Mouse (Mus musculus) cerebellum, adult 11-12 months (tissue): ENCODE data around the gene Bace1.

Experiments
- DNase-seq: peaks from one replicate; pipeline ENCODE4 v3.0.0; 2022

The Bace1 gene

DNA sequence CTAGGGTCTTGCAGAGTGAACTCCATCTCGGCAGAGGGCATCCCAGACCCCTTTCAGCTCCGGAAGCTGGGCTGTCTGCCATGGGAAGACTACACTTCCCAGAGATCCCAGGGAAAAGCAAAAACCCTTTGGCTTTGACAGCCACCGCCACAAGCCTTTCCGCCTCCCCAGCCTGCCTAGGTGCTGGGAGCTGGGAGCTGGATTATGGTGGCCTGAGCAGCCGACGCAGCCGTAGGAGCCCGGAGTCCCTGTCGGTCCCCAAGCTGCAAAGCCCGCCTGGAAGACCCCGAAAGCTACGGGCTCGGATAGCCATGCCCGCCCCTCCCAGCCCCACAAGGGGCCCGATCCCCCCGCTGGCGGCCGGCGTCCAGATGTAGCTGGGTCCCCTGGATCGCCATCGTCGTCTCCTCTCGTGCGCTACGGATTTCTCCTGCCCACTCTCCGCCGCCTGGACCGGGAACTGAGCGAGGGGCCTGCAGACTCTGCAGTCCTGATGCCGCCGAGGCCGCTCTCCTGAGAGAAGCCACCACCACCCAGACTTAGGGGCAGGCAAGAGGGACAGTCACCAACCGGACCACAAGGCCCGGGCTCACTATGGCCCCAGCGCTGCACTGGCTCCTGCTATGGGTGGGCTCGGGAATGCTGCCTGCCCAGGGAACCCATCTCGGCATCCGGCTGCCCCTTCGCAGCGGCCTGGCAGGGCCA, at the start of gene Bace1:
Gene Bace1, plus strand, starts transcription at position 147 of the 705 bp plus-strand sequence.
- DNase-seq, result peak; percentile 88

DNA sequence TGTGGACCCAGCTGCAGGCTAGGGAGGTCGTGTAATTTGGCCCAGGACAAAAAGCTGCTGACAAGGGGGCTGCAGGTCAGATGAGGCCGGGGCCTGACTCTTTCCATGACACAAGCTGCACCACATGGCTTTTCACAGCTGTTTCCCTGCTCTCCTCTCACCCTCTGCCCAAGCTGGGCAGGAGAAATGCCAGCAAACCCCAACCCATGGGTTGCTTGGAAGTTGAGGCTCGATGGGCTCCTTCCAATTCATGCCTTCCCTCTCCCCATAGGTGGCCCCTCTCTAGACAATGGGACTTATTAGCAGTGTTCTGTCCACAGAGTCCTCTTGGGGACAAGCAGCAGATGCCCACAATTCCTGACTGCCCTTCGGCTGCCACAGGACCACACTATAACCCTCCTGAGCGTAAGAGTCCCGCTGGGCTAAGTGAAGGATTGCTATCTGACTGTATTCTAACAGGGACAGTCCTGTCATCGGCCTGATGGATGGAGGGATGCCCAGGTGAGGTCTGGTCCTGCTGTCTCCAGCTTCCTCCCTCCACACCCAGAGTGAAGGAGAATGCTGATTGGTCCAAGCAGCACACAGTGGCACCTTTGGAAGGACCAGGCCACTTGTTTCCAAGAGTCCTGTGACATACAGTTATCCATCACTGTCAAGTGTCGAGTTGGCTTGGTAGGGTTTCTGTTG, 46.8 kb upstream of the Bace1 start:
- DNase-seq, result no peak

DNA sequence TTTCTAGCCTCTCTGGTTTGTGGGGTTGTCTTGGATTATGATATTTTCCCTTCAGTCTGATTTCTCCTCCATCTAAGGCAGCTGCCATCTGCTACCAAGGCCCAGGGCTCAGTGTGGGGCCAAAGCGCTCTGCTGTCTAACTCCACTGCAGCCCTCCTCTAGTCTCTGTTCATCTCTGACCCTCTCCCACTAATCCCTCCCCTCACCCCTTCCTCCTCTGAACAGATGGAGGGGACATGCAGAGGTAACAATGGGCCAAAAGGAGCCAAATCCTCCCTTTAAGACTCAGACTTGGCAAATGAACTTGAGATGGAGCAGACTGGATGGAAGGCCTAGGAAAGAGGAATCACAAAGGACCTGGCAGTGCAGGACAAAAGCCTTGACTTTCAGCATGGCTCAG, 46.1 kb upstream of the Bace1 start:
- DNase-seq, result no peak

DNA sequence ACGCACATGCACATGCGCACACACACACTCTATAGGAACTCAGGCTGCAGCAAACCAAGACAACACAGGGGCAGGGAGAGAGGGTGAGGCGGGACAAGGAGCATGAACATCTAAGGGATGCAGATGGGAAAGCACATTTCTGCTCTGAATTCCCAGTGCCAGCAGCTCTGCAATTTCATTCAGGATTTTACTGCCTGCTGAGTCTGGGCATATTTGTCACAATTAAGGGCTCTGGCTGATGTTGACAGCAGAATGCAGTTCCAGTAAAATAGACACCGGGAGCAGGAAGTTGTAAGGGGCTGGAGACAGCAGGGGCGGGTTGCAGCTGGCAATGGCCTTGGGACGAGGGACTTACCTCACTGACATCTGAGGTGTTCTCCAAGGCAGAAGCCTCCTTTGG, 44.7 kb upstream of the Bace1 start:
- no peak for DNase-seq

DNA sequence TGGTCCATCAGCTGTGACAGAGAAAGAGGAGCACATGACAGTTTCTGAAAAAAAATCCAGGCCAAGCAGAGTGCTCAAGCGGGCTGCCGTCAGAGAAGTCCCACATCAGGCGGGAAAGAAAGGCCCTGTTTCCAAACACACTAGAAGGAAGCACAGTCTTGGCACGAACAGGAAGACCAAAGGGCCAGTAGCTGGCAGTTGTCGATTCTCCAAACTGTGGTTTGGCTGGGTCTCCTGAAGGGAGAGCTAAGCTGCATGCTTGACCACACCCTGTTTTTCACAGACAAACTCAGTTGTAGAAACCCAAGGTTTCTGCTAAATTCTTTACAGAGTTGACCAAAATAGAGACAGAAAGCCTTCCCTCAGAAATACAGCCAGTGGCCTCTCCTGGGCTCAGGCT, 42.7 kb upstream of the Bace1 start:
- DNase-seq, result no peak

DNA sequence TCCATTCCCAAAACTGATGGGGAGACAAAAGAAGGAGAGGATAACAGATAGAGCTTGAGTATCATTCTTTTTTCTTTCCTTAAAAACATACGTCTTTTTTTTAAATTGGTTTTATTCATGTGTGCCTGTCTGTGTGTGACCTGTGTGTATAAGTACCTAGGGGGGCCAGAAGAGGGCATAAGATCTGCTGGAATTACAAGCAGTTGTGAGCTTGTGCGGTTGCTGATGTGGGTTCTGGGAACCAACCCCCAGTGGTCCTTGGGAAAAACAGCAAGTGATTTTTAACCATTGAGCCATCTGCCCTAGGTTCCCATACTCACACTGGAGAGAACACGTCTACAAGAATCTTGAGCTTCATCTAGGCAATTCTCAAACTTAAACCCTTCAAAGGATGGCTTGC, 41.1 kb upstream of the Bace1 start:
- DNase-seq, result no peak

DNA sequence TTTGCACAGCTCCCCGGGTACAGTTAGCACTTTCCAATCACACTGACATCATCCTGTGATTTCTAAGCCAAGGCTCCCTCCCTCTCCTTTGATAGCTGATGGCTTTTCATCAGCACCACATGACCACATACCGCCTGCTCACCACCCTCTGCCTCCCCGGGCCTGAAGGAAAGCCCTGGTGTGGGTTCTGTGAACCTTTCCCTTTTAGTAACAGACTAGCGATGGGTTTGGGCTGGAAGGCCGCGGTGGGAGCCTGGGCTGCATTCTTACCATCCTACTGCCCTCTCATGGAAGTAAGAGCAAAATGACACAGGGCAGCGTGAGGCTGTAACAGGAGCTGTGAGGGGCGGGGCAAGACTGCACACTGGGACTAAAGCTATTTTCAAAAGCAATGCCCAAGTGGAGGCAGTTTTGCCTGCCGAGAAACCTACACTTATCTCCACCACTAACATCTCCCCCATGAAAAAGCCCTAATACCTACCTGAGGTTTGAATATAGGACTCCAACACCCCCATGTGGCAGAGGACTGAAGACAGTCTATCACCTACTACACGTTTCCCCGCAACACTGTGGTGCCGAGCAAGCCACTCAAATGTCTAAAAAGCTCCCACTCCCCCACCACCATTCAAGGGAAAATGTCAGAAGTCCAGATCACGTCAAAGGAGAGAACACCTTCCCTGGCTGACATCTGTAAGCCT, 39.8 kb upstream of the Bace1 start:
- no peak for DNase-seq

DNA sequence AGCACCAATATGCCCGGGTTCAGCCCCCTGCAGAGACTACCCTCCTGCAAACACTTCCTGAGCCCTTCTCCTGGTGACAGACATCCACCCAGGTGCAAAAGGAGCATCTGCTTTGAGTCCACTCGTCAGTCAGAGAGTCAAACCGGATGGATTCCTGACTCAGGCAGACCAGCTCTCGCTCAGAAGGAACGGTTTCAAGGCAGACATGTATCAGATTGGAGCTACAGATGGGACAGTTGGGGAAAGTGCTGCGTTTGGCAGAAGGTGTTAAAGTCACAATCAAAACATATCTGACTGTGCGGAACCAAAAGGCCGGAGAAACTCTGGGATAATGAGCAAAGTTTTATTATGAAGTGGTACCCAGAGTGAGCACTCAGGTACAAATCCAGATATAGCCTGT, 39.0 kb upstream of the Bace1 start:
- no peak for DNase-seq

DNA sequence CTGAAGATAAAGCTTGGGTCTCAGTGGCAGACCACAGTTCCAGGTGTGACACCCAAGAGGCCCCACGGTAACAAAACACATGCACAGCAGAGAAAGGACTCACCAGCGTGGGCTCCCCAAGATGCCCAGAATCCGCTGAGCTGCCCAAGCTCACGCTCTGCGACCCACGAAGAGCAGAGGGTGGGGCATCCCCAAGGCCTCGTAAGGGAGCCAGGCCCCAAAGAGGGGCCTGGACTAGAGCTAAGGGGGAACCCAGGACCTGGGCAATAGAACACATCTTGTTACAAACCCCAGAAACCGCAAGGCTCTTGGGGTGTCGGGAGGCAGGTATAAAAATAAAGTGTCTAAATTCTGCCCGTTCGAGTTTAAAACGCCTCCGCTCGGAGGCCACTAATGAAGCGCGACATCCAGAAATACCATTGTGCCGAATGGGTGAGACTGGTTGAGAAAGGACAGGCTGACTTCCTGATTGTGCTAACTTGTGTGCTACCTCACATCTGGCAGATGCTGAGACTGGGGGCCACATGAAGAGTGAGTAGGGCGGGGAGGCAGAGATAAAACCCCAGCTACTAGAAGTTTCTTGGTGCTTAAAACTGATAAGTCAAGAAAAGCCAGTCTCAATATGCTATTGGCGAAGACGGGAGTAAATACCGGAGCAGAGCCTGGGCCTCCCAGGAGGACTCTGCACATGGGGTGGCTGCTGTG, 35.2 kb upstream of the Bace1 start:
- DNase-seq, result no peak

DNA sequence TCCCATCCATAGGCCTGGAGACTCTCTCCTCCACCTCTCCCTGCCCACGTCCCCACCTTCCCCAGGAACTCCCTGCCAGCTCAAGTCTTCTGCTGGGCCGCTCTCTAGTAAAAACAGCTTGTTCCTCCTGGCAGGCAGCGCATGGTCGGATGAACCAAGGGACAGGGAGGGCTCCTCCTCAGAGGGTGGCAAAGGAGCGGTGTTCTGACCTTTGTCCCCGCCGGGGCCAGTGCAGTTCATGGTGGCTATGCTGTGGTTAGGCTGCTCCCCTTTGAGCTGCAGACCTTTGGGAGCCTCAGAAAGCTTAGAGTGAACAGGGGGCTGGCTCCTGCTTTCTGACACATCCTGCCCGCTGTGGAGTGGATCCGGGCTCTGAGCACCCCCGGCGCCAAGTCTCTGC, 31.5 kb upstream of the Bace1 start:
- no peak for DNase-seq

DNA sequence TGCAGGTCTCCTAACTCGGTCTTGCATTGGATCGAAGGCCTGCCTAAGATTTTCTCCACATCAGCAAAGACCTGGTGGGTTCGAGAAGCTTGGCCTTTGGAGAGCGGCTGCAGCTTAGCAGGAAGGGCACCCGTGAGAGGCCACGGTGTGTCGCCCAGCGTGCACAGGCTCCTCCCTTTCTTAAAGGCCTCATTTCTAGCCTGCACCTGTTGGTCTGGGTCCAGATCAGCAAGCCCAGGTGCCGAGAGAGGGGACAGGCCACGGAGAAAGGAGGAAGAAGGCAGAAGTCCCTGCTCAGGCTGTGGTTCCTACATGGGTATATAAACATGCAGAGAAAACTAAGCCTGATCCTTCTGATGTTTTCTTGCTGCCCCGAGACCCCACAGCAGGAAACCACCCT, 31.0 kb upstream of the Bace1 start:
- DNase-seq, result no peak

DNA sequence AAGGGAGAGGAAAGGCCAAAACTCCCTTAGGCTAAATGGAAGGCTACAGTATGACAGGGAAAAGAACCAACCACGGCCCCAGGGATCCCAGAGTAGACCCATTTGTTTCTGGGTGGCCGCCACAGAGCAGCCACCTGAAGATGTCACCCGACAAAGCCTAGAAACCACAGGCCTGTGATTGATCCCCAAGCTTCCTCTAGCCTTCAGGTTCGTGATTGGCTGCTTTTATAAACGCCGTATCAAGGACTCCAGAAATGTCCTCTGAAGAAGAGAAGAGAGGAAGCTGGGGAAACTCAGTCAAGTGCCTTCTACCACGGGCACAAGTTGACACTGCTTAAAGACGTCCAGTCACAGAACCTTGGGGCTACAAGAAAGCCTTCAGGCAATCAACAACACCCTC, 30.6 kb upstream of the Bace1 start:
- DNase-seq, result no peak

DNA sequence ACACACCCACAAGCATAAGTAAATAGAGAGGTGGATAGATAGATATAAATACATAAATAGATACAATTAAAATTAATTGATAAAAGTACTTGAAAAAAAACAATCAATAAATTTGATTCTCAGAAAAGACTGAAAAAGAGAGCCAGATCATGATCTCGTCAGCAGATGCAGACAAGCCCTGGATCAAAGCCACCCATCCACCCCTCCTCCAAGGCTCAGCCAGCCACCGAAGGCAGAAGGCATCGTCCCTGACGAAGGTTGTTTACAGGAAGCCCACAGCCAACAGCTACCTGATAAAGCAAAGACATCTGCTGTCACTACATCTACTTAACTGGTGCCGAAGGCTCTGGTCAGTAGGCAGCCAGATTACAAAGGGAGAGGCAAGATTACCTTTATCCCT, 26.4 kb upstream of the Bace1 start:
- DNase-seq, result no peak

DNA sequence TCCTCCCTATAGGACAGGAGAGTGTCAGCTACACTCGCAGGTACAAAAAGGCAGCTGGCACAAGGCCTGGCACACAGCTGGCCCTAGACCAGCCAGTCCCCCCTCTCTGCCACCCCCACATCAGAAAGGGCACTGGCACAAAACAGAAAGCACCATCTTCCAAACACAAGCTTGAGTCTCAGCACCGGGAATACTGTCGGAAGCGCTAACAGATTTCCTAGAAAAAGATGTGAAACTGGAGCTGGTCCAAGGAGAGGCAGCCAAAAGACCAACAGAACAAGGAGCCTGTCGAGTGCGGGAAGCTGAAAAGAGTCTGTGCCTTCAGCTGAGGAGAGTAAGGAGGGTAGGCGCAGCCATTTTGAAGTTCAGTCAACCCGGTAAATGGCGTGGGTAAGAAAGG, 23.3 kb upstream of the Bace1 start:
- peak; percentile 56 for DNase-seq

DNA sequence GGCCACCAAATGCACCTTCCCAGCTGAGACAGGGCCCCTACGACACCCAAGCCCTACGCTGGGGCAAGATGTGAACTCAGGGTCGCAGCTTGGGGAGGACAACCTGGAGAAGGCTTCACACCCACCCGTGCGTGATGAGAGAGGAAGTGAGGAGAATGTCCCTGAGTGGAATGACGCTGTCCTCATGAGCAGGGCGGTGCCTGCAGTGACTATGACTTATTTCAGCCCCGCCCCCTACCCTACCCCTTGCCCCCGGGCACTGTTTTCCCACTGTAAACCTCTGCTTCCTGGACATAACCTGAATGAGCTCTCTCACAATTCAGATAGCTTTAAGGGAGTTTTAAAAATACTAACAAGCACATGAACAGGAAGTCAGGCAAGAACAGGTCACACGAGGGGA, 22.9 kb upstream of the Bace1 start:
- DNase-seq, result no peak

DNA sequence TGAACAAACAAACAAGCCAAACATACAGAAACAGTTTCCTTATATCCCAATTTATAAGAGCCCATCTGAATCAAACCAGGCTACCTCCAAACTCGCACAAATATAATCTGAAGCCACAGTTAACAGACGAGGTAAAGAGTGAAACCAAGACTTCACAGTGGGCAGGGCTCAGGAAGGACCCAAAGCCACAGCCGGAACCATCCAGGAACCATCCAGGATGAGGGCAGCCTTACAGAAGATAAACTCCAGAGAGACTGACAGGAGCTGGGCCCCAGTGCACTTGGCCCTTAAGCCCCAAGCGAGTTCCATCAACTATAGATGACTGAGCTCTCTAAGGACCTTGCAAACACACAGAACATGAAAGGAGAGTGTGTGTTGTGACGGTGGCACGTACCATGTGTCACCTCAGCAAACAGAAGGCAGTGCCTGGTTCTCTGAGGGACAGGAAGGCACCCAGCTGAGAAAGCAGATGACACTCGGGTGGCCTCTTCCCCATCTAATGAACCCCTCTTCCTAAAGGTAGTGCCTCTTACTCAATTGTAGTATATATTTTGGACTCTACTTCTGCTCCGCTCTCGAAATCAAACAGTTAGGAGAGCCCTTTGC, 19.9 kb upstream of the Bace1 start:
- DNase-seq, result peak; percentile 78

DNA sequence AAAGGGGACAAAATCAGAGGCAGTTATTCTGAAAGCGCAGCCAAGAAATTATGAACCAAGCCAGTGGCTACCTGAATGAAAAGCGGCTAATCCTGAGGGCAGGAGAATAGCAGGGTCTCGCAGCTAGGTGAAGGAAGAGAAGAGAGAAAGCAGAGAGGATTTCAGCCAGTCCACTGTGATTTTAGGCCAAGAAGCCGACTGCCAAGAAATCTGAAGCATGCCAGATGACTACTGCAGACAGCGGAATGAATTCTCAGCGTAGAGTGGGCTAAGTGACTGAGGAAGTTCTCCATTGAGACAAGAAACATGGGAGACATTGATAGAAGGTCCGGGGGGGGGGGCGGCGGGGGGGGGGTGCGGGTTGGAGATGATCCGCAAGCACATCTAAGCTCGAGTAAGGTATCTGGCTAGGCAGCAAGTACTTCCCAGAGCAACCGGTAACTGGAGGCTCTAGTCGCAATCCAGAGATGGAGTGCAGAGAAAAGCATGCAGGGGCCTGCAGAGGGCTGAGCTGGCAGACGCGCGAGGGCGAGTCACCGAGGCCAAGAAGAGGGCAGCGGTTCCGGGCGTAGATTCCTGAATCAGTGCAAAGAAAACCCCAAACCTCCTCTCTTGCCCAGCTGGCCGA, 10.6 kb upstream of the Bace1 start:
- no peak for DNase-seq

DNA sequence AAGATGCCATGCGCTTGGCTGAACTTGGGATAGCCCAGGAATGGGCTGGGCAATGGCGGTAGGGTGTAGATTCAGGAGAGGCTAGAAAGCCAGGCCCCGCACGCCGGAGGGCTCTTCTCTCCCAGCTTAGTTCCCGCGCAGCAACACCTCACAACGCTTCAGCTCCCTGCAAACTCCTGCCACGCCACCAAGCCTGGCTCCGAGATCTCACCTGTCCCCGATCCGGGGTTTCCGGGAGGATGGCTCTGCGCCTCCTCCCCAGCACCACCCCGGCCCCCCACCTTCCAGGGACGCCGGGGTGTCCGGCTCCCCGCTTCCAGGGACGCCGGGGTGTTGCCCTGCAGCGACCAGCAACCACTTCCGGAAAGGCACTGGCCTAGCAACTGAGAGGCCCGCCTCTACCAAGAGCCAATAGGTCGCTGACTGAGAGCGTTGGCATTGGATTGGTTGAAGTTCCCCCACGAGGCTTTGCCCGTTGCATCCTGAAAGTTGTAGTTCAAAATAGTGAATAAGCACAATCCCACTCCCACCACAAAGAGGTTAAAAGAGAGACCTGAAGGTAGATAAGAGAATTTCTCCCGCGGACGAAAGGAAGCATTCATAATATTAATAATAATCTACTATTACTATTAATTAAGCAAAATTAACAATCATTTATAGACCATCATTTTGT, 10.0 kb upstream of the Bace1 start, which contains the start of gene Cep164:
Gene Cep164, minus strand, starts transcription at position 401 of the 673 bp plus-strand sequence.
- DNase-seq, result peak; percentile 88

DNA sequence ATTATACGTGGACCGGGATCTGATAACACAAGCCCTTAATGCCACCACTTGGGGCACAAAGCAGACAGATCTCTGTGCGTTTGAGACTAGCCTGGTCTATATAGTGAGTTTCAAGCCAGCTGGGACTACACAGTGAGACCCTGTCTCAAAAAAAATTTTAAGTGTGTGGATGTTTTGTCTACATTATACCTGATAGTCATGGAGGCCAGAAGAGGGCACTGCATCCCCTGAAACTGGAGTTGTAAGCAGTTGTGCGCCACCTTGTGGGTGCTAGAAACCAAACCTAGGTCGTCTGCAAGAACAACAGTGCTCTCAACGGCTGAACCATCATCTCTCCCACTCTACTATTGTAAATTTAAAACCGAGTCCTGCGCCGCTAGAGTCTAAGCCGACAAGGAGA, 9.3 kb upstream of the Bace1 start:
- DNase-seq, result peak; percentile 73

DNA sequence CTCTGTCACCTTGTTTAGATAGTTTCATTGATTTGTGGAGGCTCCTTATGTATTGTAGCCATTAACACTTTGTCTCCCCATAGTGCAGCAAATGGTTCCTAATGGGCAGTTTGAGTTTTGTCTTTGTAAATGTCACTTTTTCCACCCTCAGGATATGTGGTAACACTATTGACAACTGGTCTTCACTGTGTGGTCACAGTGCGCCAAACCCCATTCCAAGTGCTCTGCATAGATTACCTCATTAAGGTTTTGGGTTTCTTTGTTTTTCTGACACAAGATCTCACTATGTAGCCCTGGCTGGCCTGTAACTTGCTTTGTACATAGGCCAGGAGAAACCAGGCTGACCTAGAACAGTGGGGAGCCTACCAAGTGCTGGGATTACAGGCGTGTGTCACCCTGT, 5.5 kb upstream of the Bace1 start:
- DNase-seq, result no peak

DNA sequence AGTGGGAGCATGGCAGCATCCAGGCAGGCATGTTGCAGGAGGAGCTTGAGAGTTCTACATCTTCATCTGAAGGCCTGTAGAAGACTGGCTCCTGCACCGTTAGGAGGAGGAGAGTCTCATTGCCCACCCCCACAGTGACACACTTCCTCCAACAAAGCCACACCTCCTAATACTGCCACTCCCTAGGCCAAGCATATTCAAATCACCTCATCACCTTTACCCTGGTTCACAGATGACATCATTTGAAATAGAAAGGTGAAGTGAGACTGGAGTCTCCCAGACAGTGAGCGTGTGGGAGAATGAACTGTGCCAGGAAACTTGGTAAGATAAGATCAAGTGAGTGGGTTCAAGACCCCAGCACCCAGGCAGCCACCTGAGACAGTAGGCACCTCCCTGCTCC, 4.9 kb upstream of the Bace1 start:
- no peak for DNase-seq

DNA sequence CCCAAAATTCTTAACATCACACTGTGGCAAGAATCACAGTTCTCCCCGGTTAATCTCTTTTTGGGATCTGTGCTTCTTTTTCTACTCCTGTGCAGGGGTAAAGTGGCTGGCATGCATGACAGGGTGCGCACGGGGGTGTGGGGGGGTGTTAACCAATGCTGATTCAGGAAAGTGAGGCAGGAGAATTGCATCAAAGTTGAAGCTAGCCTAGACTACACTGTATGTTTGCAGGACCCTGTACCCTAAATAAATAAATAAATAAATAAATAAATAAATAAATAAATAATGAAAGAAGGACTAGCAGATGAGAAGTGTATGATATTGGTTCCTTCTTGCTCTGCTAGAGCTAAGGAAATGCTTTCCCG, 329 bp upstream of the Bace1 start:
- DNase-seq, result no peak
